Mouse (Mus musculus): ENCODE results near the gene Rab11fip4.

GRCm38 (mm10) chr11:79681182-79681581 lies 90.2 kb downstream of the Rab11fip4 start:
- TF ChIP-seq MEF2A (IDR thresholded peaks at IDR 0.05; ENCODE audit: borderline replicate concordance, low read depth, low read length) (no peak), MAZ (IDR thresholded peaks at IDR 0.05; ENCODE audit: low read depth, low read length) (no peak), ZC3H11A (IDR thresholded peaks at IDR 0.05; ENCODE audit: low read depth, low read length) (no peak), MAFK (IDR thresholded peaks at IDR 0.05; ENCODE audit: insufficient replicate concordance, low read length) (no peak), POLR2A (IDR thresholded peaks at IDR 0.05; ENCODE audit: low read depth, low read length) (no peak), CTCF (conservative IDR thresholded peaks at IDR 0.05 in 1 of 2, IDR thresholded peaks at IDR 0.05 in 1 of 2; ENCODE audit: low read depth in 2 of 2, low read length in 2 of 2) (no peak), RCOR1 (conservative IDR thresholded peaks at IDR 0.05; ENCODE audit: low read depth, low read length) (no peak)

All from CH12.LX (cell line).